Mouse (Mus musculus) thymus, postnatal 10 days (tissue): Measurements from ENCODE around the gene Nedd9.
A peak's percentile ranks its signal among the peaks of the same experiment; 100 is the strongest.

ENCODE experiments used
- DNase-seq, 2 experiments: peaks; one replicate each; pipeline ENCODE4 v3.0.0; 2021; ENCODE audit warnings: low spot score in 2 of 2

Gene Nedd9

DNA sequence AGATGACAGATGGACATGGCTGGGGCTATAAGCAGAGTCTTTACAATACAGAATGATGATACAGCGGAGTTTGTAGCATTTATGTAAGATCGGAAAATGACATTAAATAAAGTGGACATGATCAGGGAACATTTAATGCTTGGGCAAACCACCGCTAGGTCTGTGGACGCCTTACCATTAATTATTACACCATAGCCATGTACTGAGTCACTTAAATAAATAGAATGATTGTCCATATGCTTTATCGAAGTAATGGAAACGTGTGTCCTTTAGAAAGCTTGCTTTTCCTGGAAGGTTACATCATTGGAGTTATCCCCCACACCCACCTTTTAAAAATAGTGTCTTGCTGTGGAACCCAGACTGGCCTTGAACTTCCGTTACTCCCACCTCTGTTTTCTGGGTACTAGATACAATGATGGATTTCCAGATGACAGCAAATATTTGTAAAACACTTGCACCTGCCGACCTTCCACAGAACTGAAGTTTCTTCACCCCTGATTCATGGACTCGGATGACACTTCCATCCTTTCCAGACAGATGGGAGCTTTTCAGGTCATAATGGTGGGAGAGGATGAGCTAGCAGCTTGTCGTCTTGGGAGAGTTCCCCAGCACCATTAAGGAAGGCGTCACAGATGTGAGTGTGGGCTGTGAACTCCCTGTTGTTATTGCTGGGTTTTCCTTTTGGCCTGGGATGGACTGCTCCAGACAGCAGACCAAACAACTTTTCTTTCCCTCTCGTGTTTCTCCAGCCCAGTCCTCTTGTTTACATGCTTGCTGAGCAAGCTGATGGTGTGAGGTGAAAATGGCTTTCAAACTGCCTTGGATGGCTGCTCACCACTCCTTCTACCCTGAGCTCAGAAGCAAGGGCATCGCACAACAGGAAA lies 76.7 kb downstream of the Nedd9 start:
- no peak for DNase-seq

- no peak for DNase-seq
These were observed 77.9 kb downstream of the Nedd9 start for GRCm38 (mm10) chr13:41409291-41409690.

- no peak for DNase-seq
These were observed 78.7 kb downstream of the Nedd9 start for GRCm38 (mm10) chr13:41408374-41408952.

DNA sequence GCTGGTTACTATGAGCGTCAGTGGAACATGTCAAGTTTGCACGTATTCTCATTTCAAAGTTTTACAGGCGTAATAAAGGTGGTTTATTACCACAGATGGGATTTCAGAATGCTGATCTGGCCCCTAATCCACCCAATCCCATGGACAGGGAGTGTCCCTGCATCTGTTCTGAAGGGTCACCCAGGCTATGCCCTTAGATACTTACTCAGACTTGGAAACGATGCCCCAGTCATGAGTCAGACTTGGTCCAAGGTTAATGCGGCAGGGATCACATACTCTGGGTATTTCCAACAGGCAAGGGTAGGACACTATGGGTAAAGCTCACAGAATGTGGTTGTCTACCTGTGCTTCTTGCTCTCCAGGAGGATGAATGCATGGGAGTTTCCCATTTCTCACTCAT lies 82.2 kb downstream of the Nedd9 start:
- no peak for DNase-seq

DNA sequence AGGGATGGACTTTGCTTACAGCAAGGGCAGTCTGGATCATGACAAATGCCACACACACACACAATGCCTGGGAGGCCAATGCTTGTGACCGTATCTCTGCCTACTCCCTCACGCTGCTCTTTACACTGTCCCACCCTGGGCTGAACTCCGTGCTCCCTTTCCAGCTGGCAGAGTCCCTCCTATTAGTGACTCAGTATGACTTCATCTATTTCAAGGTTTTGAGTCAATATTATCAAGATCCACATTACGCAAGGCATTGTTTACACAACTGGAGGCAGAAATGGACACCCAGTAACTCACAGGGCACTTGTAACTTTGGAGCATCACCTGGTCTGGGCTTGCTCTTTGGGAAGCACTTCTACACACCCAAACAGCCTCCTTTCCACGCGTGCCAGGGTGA lies 83.3 kb downstream of the Nedd9 start:
- DNase-seq, result no peak

DNA sequence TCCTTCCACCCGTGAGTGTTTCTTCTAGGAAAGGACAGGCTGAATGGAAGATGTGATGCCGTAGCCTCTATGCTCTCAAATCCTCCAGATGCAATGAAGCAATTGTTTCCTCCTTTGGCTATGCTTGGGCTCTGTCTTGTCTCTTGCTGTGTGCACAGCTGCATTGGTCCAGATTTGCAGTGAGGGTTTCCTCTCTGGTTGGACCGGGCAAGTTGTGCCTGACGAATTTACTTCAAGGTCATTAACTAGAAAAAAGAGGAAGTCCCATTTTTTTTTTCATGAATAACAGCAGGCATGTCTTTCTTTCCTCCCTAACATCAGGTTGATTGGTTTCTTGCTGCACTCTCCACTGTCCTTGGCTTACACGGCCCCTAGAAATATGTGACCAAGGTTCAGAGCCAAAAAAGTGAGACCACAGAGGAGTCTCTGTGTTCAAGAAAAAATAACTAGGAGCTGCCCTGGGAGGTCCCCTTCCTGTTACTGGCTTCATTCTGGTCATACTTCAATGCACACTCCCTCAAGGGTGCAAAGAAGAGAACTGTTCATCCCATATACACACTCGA lies 84.6 kb downstream of the Nedd9 start:
- DNase-seq, result no peak

- no peak for DNase-seq
These were observed 85.4 kb downstream of the Nedd9 start for GRCm38 (mm10) chr13:41401775-41402174.

DNA sequence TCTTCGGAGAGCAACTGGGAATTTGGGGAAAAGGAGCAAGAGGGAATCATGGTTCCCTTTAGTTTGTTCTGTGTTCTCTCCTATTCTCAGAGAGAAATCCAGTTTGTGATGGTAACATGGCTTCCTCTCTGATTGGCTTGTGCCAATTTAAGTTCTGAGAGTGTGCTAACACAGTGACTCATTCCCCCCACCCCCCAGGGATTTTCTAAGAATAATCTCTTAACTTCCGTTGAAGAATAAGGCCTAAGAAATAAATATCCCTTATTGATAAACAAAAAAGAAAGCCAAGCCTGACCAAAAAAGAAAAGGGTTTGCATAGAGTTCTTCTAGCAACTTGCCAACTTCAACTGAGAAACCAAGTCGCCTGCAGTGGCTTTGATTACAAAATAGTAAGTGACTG lies 86.9 kb downstream of the Nedd9 start:
- DNase-seq, result no peak

DNA sequence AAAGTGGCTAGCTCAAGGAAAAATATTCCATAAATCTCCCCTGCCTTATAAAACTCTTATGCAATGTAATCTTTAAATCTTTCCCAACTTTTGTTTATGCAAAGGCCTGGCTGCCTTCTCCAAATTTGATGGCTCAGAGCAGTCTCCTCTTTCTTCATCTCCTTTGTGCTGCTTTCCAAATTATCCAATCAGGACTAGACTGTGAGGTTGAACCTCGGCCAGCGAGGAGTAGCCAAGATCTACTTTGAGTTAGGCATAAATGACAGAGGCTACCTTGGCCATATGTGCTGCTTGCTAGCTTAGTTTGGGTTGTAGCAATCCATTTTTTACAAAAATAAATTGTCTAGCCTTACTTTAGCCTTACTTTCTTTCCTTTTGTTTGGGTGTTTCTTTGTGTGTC lies 95.0 kb downstream of the Nedd9 start:
- no peak for DNase-seq

DNA sequence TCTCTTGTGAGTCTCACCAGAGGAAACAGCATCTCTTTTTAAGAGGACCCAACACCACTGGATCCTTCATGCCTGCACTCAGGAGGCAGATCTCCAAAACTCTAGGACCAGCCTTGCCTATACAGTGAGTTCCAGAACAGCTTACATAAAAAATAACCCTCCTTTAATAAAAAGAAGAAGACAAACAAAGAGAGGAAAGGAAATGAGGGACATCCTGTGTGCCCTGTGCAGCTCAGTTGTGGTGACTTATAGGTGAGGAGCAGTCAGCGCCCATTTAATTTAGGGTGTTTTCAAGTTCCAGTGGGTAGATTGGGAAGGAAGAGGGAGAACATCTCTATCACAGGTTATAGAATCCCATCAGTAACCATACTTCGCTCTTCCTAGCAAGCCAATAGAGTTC lies 96.5 kb downstream of the Nedd9 start:
- no peak for DNase-seq

DNA sequence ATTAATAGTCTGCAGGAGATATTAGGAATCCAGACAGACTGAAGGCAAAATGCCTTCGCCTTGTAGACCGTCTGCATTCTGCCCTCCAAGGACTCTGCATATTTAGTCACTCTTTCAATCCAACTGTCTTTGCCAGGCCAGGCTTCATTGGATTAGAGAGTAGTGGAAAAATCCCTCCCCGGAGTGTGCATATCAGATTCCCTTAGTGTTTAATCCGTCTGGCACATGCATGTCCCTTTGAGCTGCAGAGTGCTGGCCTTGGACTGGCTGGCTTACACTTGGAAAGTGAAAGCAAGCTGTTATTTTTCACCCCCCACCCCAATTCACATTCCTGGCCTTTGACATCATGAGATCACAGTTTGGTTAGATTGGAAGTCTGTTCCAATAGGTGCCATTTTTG lies 100.6 kb downstream of the Nedd9 start:
- no peak for DNase-seq

GRCm38 (mm10) chr13:41384896-41385295 lies 102.3 kb downstream of the Nedd9 start:
- DNase-seq, result no peak

DNA sequence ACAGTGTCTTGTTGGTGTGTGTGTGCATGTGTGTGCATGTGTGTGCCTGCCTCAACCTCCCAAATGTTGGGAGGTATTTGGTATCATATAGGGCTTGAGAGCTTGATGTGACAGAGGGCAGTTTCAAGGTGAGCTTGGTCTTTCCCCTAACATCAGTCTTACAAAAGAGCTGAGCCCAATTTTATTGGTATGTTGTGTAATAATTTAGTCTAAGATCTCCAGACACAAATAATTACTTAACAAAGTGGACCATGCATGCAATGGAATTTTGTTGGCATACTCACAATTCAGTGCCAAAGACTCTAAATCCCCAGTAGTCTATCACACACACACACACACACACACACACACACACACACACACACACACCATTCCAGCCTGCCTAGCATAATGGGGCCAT lies 104.5 kb downstream of the Nedd9 start:
- no peak for DNase-seq

GRCm38 (mm10) chr13:41381806-41382546 lies 105.2 kb downstream of the Nedd9 start:
- peak in 1 of 2 experiments; percentile 34 for DNase-seq

DNA sequence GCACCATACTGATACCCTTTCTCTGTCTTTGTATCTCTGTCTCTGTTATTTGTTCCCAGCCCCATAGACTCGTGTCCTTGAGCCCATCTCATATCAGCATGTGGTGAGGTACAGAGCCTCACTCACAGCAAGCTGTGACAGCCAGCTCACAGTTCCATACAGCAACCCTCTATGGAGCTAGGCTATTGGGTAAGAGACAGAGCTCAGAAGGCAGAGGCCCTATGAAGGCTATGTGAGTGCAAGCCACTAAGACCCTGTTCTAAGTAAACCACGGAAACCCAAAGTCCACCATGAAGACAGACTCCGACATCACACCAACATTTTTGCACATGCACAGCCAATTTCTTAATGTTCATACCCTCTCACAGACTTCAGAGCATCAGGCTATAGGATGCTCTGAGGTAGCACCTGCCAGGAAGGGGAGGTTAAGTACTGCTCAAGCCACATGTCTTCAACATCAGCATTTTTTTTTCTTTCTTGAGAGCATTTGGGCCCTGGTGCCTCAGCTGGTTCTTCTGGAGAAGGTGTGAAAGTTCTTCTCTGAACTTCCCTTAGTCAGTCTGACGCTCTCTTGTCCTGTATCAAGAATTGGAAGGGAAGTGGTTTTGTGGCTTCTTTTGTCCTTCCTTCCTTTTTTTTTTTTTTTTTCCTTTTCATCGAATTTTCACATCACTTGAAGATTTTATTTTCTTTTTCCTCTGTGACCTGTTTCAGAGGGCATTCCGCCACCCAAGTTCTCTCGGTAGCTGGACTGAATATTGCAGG lies 105.9 kb downstream of the Nedd9 start:
- peak; percentile 27 for DNase-seq

GRCm38 (mm10) chr13:41379951-41380465 lies 107.2 kb downstream of the Nedd9 start:
- DNase-seq, result no peak

GRCm38 (mm10) chr13:41378462-41378861 lies 108.7 kb downstream of the Nedd9 start:
- no peak for DNase-seq

GRCm38 (mm10) chr13:41377856-41378255 lies 109.3 kb downstream of the Nedd9 start:
- DNase-seq, result no peak

- DNase-seq, result no peak
These were observed 110.1 kb downstream of the Nedd9 start for GRCm38 (mm10) chr13:41377011-41377431.

GRCm38 (mm10) chr13:41376111-41376510 lies 111.1 kb downstream of the Nedd9 start:
- no peak for DNase-seq

DNA sequence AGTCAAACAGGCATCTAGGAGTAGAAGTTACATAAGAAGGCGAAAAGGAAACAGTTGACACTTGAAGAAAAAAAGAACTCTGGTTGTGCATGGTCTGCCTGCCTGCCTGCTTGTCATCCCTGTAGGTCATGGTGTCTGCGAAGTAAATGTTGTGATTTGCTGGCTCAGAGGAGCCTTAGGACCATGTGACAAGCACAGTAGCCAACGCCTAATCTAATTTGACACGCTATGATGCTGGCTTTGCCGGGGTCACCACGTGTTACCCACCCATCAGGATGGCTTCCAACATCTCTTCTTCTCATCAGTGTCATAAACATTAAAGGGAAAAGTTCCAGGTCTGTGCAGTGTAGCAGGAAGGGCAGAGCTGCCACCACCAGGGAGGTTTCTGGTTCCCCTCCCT lies 111.5 kb downstream of the Nedd9 start:
- no peak for DNase-seq
